ENCODE assay signal across 26 mouse cellular contexts in genomic region chr17:47616119-47616518, GRCm38 (mm10). TPM values are rescaled to one million over a fixed set of nuclear protein-coding genes. Genes with fewer than 3 reads are reported as not detected.
DNase-seq lines count a peak whose midpoint lies in the region; ATAC-seq and TF ChIP-seq lines count a peak whose summit lies in the region.
"Had no signal": no experiment of that assay in that cellular context is flagged by ENCODE, and none has a peak within 500 bp of the region (broad histone marks: within the 10 kb centered on the region; RNA-seq: fewer than 3 reads in every experiment).

No protein-coding gene starts in this region.

- peaks cover 28% of the 10 kb centered on the region; the same call in 1 of the 2 replicates for H3K36me3 ChIP-seq in liver, embryonic 11.5 days (ENCODE audit: control insufficient read depth, insufficient read depth, low read length)
- peaks cover 79% of the 10 kb centered on the region for H3K36me3 ChIP-seq in liver, embryonic 13.5 days
- H3K36me3 ChIP-seq in liver, embryonic 16.5 days (ENCODE audit: control insufficient read depth, insufficient read depth), result peaks cover 31% of the 10 kb centered on the region
- no peaks in the 10 kb centered on the region; the same call in 1 of the 2 replicates for H3K36me3 ChIP-seq in kidney, adult 2 months (ENCODE audit: control insufficient read depth, insufficient read depth, low read length)

- DNase-seq in heart, adult 11 months, result peak; percentile 86
- DNase-seq in heart, adult 18-20 months, result no peak
- no peak for DNase-seq in liver, embryonic 11.5 days (ENCODE audit: low spot score)
- no peak for DNase-seq in liver
- no peak for DNase-seq in liver, embryonic 13.5 days
- no peak for DNase-seq in kidney, adult 2 months
- no peak for DNase-seq in cerebellum, postnatal 25 days
- DNase-seq: adrenal gland, adult 8-10 months; adrenal gland, postnatal 25 days; B cell, adult 2 months; cerebellum, adult 11-12 months; cerebellum, adult 8-10 months; cerebellum, postnatal 10 days; gastrocnemius, postnatal 14 days; heart, adult 2 months; heart, postnatal 14 days had no signal

- peak overlapping the region; percentile 13; the same call in 1 of the 2 replicates for H3K9ac ChIP-seq in liver, embryonic 11.5 days (ENCODE audit: low read depth, low read length)
- H3K9ac ChIP-seq in liver, embryonic 13.5 days, result peak overlapping the region; percentile 67
- 0 out of 2 replicates have a peak overlapping the region, but pooled peaks have one; percentile 20 for H3K9ac ChIP-seq in liver, embryonic 16.5 days (ENCODE audit: low read depth, low read length)
- H3K9ac ChIP-seq: forebrain, embryonic 12.5 days; forebrain, embryonic 15.5 days; heart, embryonic 12.5 days; heart, embryonic 15.5 days; hindbrain, embryonic 12.5 days; hindbrain, embryonic 15.5 days had no signal

- H3K4me3 ChIP-seq in liver, embryonic 11.5 days (ENCODE audit: low read depth, low read length), result no peak overlapping the region
- H3K4me3 ChIP-seq in liver, embryonic 13.5 days (replicated peaks), result no peak overlapping the region
- no peak overlapping the region for H3K4me3 ChIP-seq in liver, embryonic 16.5 days (ENCODE audit: low read depth, low read length)
- H3K4me3 ChIP-seq in kidney, adult 2 months (ENCODE audit: insufficient read depth, low read depth, low read length), result no peak overlapping the region
- H3K4me3 ChIP-seq: forebrain, embryonic 12.5 days; forebrain, embryonic 15.5 days; heart, adult 2 months; heart, embryonic 12.5 days; heart, embryonic 15.5 days; hindbrain, embryonic 12.5 days; hindbrain, embryonic 15.5 days had no signal

- H3K27ac ChIP-seq in liver, embryonic 11.5 days (ENCODE audit: low read depth, low read length), result peak overlapping the region; percentile 98
- peak overlapping the region; percentile 99 for H3K27ac ChIP-seq in liver, embryonic 13.5 days
- H3K27ac ChIP-seq in liver, embryonic 16.5 days (ENCODE audit: low read length), result peak overlapping the region; percentile 94
- H3K27ac ChIP-seq in kidney, adult 2 months (ENCODE audit: insufficient read depth, low read depth, low read length), result no peak overlapping the region
- H3K27ac ChIP-seq: forebrain, embryonic 12.5 days; forebrain, embryonic 15.5 days; heart, adult 2 months; heart, embryonic 15.5 days; hindbrain, embryonic 12.5 days; hindbrain, embryonic 15.5 days had no signal

- no peak for TF ChIP-seq POLR2A in kidney, adult 2 months (IDR thresholded peaks at IDR 0.05; ENCODE audit: low read depth, low read length)

- ATAC-seq in liver, embryonic 11.5 days (replicated peaks; ENCODE audit: low FRiP score), result no peak
- no peak for ATAC-seq in liver, embryonic 13.5 days (ENCODE audit: low read depth)
- no peak for ATAC-seq in liver, embryonic 16.5 days (ENCODE audit: low read depth)
- ATAC-seq: forebrain, embryonic 15.5 days; intestine, postnatal 0 days had no signal

- no peaks in the 10 kb centered on the region for H3K27me3 ChIP-seq in liver, embryonic 11.5 days (replicated peaks; ENCODE audit: control insufficient read depth, insufficient read depth, low read length)
- H3K27me3 ChIP-seq in liver, embryonic 13.5 days, result no peaks in the 10 kb centered on the region
- no peaks in the 10 kb centered on the region for H3K27me3 ChIP-seq in liver, embryonic 16.5 days (ENCODE audit: control insufficient read depth, insufficient read depth, low read depth, low read length)
- no peaks in the 10 kb centered on the region for H3K27me3 ChIP-seq in kidney, adult 2 months (replicated peaks; ENCODE audit: control insufficient read depth, insufficient read depth, low read length)
- H3K27me3 ChIP-seq: CH12.LX; forebrain, embryonic 12.5 days; forebrain, embryonic 15.5 days; heart, embryonic 12.5 days; heart, embryonic 15.5 days; hindbrain, embryonic 12.5 days; hindbrain, embryonic 15.5 days had no signal

- H3K4me1 ChIP-seq in liver, embryonic 11.5 days (replicated peaks; ENCODE audit: control insufficient read depth, insufficient read depth, low read length), result peaks cover 35% of the 10 kb centered on the region
- peaks cover 74% of the 10 kb centered on the region for H3K4me1 ChIP-seq in liver, embryonic 13.5 days (replicated peaks)
- H3K4me1 ChIP-seq in liver, embryonic 16.5 days (ENCODE audit: control insufficient read depth, low read depth, low read length), result peaks cover 55% of the 10 kb centered on the region
- H3K4me1 ChIP-seq in kidney, adult 2 months (ENCODE audit: control insufficient read depth, insufficient read depth, low read length), result peaks cover 4% of the 10 kb centered on the region; the same call in 1 of the 2 replicates

- no peak overlapping the region for H3K4me2 ChIP-seq in liver, embryonic 11.5 days
- peak overlapping the region; percentile 58 for H3K4me2 ChIP-seq in liver, embryonic 13.5 days
- H3K4me2 ChIP-seq in liver, embryonic 16.5 days (ENCODE audit: low read depth, low read length), result no peak overlapping the region
- H3K4me2 ChIP-seq: forebrain, embryonic 12.5 days; forebrain, embryonic 15.5 days; heart, embryonic 12.5 days; heart, embryonic 15.5 days; hindbrain, embryonic 12.5 days; hindbrain, embryonic 15.5 days had no signal

- TF ChIP-seq CTCF in kidney, adult 2 months (conservative IDR thresholded peaks at IDR 0.05; ENCODE audit: insufficient read depth, insufficient read length, low read depth, low read length), result no peak

- 95% methylated on average over 8 of the region's 8 CpGs for WGBS in liver, embryonic 11.5 days
- 91% methylated on average over 8 of the region's 8 CpGs for WGBS in liver, embryonic 13.5 days (ENCODE audit: insufficient replicate concordance)
- WGBS in liver, embryonic 16.5 days (ENCODE audit: insufficient replicate concordance), result 90% methylated on average over 8 of the region's 8 CpGs
- 91% methylated on average over 8 of the region's 8 CpGs for WGBS in kidney, adult 2 months

- H3K9me3 ChIP-seq in liver, embryonic 11.5 days (ENCODE audit: control insufficient read depth, low read length), result no peaks in the 10 kb centered on the region
- H3K9me3 ChIP-seq in liver, embryonic 13.5 days (replicated peaks), result no peaks in the 10 kb centered on the region
- H3K9me3 ChIP-seq in liver, embryonic 16.5 days (replicated peaks; ENCODE audit: control insufficient read depth, low read length), result no peaks in the 10 kb centered on the region
- H3K9me3 ChIP-seq: forebrain, embryonic 12.5 days; forebrain, embryonic 15.5 days; G1E; heart, embryonic 12.5 days; heart, embryonic 15.5 days; hindbrain, embryonic 12.5 days; hindbrain, embryonic 15.5 days had no signal

RNA-seq across cellular contexts. Expression of gene Gm20517, which starts 4.7 kb away (rescaled TPM):
- 1 to 10 TPM; 1.9 to 3.4 TPM for total RNA-seq in heart, adult 18-20 months (2021)
- 1.5 and 2.5 TPM in 2 replicates for polyA plus RNA-seq in liver, embryonic 11.5 days (2014; fragmentation: Nextera tagmentation; extraction: Ambion mirVana)
- polyA plus RNA-seq in liver, embryonic 13.5 days (2015; fragmentation: Nextera tagmentation; extraction: Ambion mirVana), result 1.8 TPM in 2 replicates
- 0.97 and 1.1 TPM in 2 replicates for polyA plus RNA-seq in liver, embryonic 16.5 days (2015; fragmentation: Nextera tagmentation; extraction: Ambion mirVana)
- polyA plus RNA-seq in kidney, adult 2 months (2012; rRNA removed), result 0.45 and 0.64 TPM in 2 replicates

RNA-seq across cellular contexts. Expression of gene Med20, which starts 4.7 kb away (rescaled TPM):
- total RNA-seq in heart, adult 18-20 months (2021), result 10 to 100 TPM; 19.0 to 19.5 TPM
- polyA plus RNA-seq in liver, embryonic 11.5 days (2014; fragmentation: Nextera tagmentation; extraction: Ambion mirVana), result 48.9 and 53.3 TPM in 2 replicates
- 26.0 and 26.1 TPM in 2 replicates for polyA plus RNA-seq in liver, embryonic 13.5 days (2015; fragmentation: Nextera tagmentation; extraction: Ambion mirVana)
- 22.3 and 22.4 TPM in 2 replicates for polyA plus RNA-seq in liver, embryonic 16.5 days (2015; fragmentation: Nextera tagmentation; extraction: Ambion mirVana)
- polyA plus RNA-seq in kidney, adult 2 months (2012; rRNA removed), result 22.8 and 25.3 TPM in 2 replicates

RNA-seq across cellular contexts. Expression of gene Bysl, which starts 4.8 kb away (rescaled TPM):
- 10 to 100 TPM; 13.5 to 16.5 TPM for total RNA-seq in heart, adult 18-20 months (2021)
- 43.1 and 45.9 TPM in 2 replicates for polyA plus RNA-seq in liver, embryonic 11.5 days (2014; fragmentation: Nextera tagmentation; extraction: Ambion mirVana)
- 28.0 and 28.4 TPM in 2 replicates for polyA plus RNA-seq in liver, embryonic 13.5 days (2015; fragmentation: Nextera tagmentation; extraction: Ambion mirVana)
- 12.5 and 12.7 TPM in 2 replicates for polyA plus RNA-seq in liver, embryonic 16.5 days (2015; fragmentation: Nextera tagmentation; extraction: Ambion mirVana)
- 7.9 and 8.3 TPM in 2 replicates for polyA plus RNA-seq in kidney, adult 2 months (2012; rRNA removed)

RNA-seq across cellular contexts. Expression of gene Usp49, which starts 14.4 kb away (rescaled TPM):
- 1 to 10 TPM; 1.4 to 3.7 TPM for total RNA-seq in heart, adult 18-20 months (2021)
- polyA plus RNA-seq in liver, embryonic 11.5 days (2014; fragmentation: Nextera tagmentation; extraction: Ambion mirVana), result 4.1 and 4.8 TPM in 2 replicates
- polyA plus RNA-seq in liver, embryonic 13.5 days (2015; fragmentation: Nextera tagmentation; extraction: Ambion mirVana), result 3.3 and 4.1 TPM in 2 replicates
- 2.9 and 3.6 TPM in 2 replicates for polyA plus RNA-seq in liver, embryonic 16.5 days (2015; fragmentation: Nextera tagmentation; extraction: Ambion mirVana)
- 5.1 and 5.3 TPM in 2 replicates for polyA plus RNA-seq in kidney, adult 2 months (2012; rRNA removed)

Comparison
In these comparisons a context has a peak if more than half of its experiments do, and no peak if none do; other contexts are left out.
1. H3K9ac ChIP-seq: peak in every context shown above with its lines; median percentile 67 in liver, embryonic 13.5 days; 20 in liver, embryonic 16.5 days; 13 in liver, embryonic 11.5 days.